In genomic region chr11:113382674-113383571, GRCm38 (mm10) we compare ENCODE assay signal across 16 mouse cellular contexts.
DNase-seq lines count a peak whose midpoint lies in the region; ATAC-seq and TF ChIP-seq lines count a peak whose summit lies in the region.
"Had no signal": no experiment of that assay in that cellular context is flagged by ENCODE, and none has a peak within 500 bp of the region (broad histone marks: within the 10 kb centered on the region; RNA-seq: fewer than 3 reads in every experiment).

No protein-coding gene starts in this region.

- no peak for TF ChIP-seq CTCF in kidney, postnatal 0 days (IDR thresholded peaks at IDR 0.05; ENCODE audit: low read depth)

- no peak overlapping the region for H3K4me3 ChIP-seq in kidney, postnatal 0 days (replicated peaks; ENCODE audit: low read depth, low read length)
- H3K4me3 ChIP-seq in kidney, embryonic 16.5 days (ENCODE audit: low read length) = no peak overlapping the region
- H3K4me3 ChIP-seq: kidney, embryonic 15.5 days had no signal

- ATAC-seq in kidney, postnatal 0 days (replicated peaks; ENCODE audit: low FRiP score, low read depth) = no peak
- no peak for ATAC-seq in kidney, embryonic 16.5 days (ENCODE audit: low FRiP score, low TSS enrichment)
- ATAC-seq in monocyte, adult 5-6 weeks (replicated peaks; ENCODE audit: insufficient number of reproducible peaks, low FRiP score, low TSS enrichment, poor library complexity, severe bottlenecking) = no peak
- no peak for ATAC-seq in inflammation-experienced regulatory T-cells, adult 6 months

- H3K9ac ChIP-seq in kidney, postnatal 0 days (ENCODE audit: low read depth, low read length) = no peak overlapping the region
- H3K9ac ChIP-seq in kidney, embryonic 16.5 days (replicated peaks; ENCODE audit: low read length) = no peak overlapping the region
- H3K9ac ChIP-seq: kidney, embryonic 15.5 days had no signal

- no peaks in the 10 kb centered on the region for H3K36me3 ChIP-seq in kidney, postnatal 0 days (ENCODE audit: insufficient read depth, low read length)
- no peaks in the 10 kb centered on the region for H3K36me3 ChIP-seq in kidney, embryonic 16.5 days (ENCODE audit: insufficient read depth, low read length)
- H3K36me3 ChIP-seq: kidney, embryonic 15.5 days had no signal

- no peak overlapping the region for H3K4me2 ChIP-seq in kidney, postnatal 0 days (ENCODE audit: low read length)
- no peak overlapping the region for H3K4me2 ChIP-seq in kidney, embryonic 16.5 days (replicated peaks; ENCODE audit: low read depth, low read length)
- H3K4me2 ChIP-seq: kidney, embryonic 15.5 days had no signal

- DNase-seq in kidney, postnatal 0 days (ENCODE audit: low spot score) = peak; percentile 12
- DNase-seq in CD4-positive helper T cell, adult 2 months (ENCODE audit: low read depth, low spot score) = peak; percentile 53
- DNase-seq in embryo, embryonic 11 days = peak; percentile 75
- DNase-seq in induced T-regulatory cell, adult 2 months (ENCODE audit: low read depth) = peak; percentile 59
- no peak for DNase-seq in testis, postnatal 10 days (ENCODE audit: low spot score)
- DNase-seq: adrenal gland, postnatal 10 days; heart, adult 18-20 months; heart, postnatal 36 days; layer of hippocampus, adult 9-11 months; left cerebral cortex, postnatal 4 days; lung, adult 18-20 months; thymus, postnatal 25 days had no signal

- no peaks in the 10 kb centered on the region for H3K4me1 ChIP-seq in kidney, postnatal 0 days (replicated peaks; ENCODE audit: insufficient read depth, low read length)
- peaks cover 8% of the 10 kb centered on the region; the same call in 1 of the 2 replicates for H3K4me1 ChIP-seq in kidney, embryonic 16.5 days (ENCODE audit: insufficient read depth, low read length)

- 30% methylated on average over 10 of the region's 10 CpGs for WGBS in kidney, postnatal 0 days
- 26% methylated on average over 10 of the region's 10 CpGs for whole genome bisulfite sequencing in kidney, embryonic 16.5 days

- H3K27ac ChIP-seq in kidney, postnatal 0 days = no peak overlapping the region
- H3K27ac ChIP-seq in kidney, embryonic 16.5 days (ENCODE audit: low read length) = no peak overlapping the region
- H3K27ac ChIP-seq: kidney, embryonic 15.5 days had no signal

- H3K9me3 ChIP-seq in kidney, postnatal 0 days (replicated peaks; ENCODE audit: low read length) = no peaks in the 10 kb centered on the region
- no peaks in the 10 kb centered on the region for H3K9me3 ChIP-seq in kidney, embryonic 16.5 days (ENCODE audit: low read length)
- H3K9me3 ChIP-seq: kidney, embryonic 15.5 days had no signal

- H3K27me3 ChIP-seq in kidney, postnatal 0 days (ENCODE audit: insufficient read depth, low read length) = no peaks in the 10 kb centered on the region
- no peaks in the 10 kb centered on the region for H3K27me3 ChIP-seq in kidney, embryonic 16.5 days (ENCODE audit: insufficient read depth, low read length)
- H3K27me3 ChIP-seq: kidney, embryonic 15.5 days had no signal
